Mouse (Mus musculus) heart, adult 9 months (tissue): ENCODE measurements at regions not wholly inside any gene's neighbourhood (a gene's known extent, or its start where the extent isn't known, plus 50 kb on each side); places are given as distances from the start of the nearest gene placed in this dataset.
A peak's percentile ranks its signal among the peaks of the same experiment; 100 is the strongest.

Experiments used
- DNase-seq, 2 experiments: peaks; one replicate each; pipeline ENCODE4 v3.0.0; 2022; ENCODE audit warnings: low spot score in 2 of 2

GRCm38 (mm10) chr2:166274016-166274346 lies 118.5 kb upstream of the Sulf2 start:
- DNase-seq = no peak

DNA sequence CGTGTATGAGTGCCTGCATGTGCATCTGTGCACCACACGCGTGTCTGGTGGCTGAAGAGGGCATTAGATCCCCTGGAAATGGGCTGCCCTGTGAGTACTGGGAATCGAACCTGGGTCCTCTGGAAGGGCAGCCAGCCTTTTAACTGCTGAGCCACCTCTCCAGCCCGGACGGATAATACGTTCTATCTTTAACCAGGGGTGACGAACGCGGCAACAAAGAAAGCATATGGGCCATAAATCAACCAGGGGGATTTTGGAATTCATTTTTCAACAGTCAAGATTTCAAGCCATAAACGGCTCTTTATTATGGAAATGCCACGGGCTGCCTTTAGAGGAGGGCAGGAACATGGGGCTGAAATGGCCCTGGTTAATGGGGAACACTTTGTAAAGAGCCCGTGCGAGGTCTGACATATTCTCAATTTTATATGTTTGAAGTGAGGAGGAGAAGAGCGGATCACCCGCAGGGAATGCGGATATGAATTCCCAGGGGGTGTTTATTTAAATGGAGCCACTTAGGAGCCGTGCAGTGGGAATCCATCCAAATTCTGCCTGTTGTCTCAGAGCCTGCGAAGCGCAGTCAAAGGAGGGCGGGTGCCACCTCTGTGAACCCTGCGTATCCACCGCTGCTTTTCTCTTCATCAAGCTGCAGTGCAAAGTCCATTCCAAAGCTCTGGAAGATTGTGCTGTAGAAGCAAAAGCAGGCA lies 118.0 kb upstream of the Sulf2 start:
- DNase-seq = no peak

- DNase-seq = no peak
Measured at GRCm38 (mm10) chr2:166272841-166273240, 117.4 kb upstream of the Sulf2 start.

GRCm38 (mm10) chr2:166272190-166272543 lies 116.7 kb upstream of the Sulf2 start:
- DNase-seq = no peak

GRCm38 (mm10) chr2:166271373-166272189 lies 116.1 kb upstream of the Sulf2 start:
- no peak for DNase-seq

DNA sequence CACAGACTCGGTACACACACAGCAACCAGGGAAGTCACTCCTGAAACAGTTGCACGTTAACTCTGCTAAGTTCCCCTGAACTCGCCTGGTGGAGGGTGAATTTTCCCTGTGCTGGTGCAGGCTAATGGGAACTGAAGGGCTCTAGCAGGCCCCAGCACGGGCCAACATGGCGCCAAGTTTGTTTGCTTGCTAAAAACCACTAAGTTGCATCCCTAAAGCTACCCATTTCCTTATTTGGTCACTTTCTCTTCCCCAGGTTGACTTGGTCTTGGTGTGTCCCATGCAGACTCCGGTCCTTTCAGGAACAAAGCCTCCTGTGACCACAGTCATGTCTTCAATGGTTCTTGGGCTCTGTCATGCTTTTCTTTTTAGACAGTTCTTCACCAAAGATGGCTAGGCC lies 114.5 kb upstream of the Sulf2 start:
- no peak for DNase-seq

DNA sequence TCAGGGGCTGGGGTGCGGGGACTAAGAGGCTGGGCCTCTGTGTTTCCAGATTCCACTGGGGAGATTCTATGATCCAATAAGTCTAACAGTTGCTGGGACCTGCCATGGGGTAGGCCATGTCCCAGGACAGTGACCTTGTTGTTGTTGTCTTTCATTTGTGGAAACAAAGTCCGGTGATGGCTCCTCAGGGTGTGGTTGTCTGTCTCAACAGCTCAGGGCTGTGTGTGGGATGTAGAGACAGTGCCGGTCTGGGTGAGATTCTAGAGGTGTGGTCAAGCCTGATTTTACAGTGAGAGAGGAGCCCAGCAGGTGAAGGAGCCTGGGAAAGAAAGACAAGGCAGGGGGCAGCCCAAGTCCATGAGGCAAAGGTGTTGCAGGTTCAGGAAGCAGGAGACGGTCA lies 111.5 kb upstream of the Sulf2 start:
- no peak for DNase-seq

DNA sequence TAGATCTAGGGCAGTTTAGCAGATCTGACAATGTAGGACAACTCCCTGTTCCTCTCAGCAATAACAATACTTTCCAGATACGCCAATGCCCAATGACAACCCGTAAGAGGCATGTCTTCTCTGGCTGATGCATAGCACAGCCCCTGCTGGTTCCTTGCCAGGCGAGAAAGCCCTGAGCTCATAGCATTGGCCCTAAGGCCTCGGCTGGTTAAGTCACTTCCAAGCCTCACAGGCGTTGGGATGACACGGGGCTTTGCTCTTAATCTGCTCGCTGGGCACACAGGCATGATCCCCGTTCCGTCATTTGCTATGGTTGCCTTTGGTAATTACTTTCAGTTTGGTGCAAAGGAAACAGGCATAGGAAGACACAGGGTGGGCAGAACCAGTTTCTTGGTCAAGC lies 111.0 kb upstream of the Sulf2 start:
- no peak for DNase-seq

DNA sequence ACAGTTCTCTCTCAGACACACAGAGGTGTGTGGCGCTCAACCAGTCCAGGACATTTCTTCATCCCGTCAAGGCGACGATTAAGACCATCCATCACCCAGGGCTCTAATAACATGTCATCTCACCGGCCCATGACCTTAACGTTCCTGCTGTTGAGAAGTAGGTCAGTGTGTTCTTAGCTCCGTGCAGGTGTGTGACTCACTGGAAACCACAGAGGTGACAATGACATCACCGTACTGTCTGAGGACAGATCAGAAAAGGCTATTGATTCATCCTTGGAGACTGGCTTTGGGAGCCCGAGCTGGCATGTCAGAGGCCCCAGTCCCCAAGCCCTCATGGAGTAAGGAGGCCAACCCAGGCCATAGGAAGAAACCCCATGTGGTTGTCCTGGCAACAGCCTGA lies 109.3 kb upstream of the Sulf2 start:
- no peak for DNase-seq

DNA sequence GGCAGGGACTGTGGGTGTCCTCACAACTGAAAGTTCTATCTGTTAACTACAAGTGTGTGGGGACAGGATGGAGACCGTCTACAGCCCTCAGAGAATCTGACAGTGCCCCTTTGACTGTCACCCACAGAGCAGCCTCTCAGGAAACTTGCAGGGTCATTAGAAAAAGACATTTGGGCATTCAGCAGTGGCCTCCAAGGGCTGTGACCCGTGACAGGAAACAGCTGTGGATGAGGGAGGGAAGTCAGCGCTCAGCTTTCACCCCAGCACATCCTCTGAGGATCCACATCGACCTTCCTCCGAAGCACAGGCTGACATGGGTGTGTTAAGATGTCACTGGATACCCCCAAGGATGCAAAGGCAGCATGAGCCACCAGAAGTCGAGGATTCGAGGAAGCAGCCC lies 106.3 kb upstream of the Sulf2 start:
- peak; percentile 51 to 74 for DNase-seq

DNA sequence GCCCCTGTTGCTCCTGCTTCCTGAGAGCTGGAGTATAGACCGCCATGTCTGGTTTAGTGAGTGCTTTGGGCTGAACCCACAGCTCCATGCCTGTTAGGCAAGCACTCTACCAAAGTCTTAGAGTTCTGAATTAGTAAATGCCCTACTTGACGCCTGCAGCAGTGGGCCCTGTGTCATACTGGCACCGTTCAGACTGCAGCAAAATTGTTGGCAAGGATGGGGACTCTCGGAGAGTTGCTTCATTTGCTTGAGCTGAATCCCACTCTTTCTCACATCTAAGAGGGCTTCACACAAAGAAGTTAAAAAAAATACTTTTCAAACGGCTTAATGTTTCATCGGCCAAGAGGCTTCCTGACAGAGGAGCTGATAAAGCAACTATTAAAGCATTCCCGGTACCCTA lies 105.6 kb upstream of the Sulf2 start:
- DNase-seq = no peak

DNA sequence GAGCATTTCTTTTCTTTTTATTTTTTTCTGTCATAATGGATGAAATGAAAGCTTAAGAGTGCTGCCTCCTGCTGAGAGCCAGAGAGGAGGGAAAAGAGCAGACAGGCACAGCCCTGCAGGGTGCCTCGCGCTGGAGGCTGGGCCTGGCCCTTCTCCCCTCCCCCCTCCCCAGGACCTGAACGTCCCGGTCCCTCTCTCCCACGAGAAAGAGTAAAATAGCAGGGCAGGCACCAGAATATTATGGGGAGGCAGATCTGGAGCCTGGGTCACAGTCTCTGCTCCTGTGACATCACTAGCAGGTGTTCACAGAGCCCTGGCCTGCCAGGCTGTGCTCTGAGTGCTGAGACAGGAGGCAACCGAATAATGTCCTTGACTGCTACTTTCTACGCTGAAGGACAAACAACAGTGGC lies 103.3 kb upstream of the Sulf2 start:
- DNase-seq = no peak

DNA sequence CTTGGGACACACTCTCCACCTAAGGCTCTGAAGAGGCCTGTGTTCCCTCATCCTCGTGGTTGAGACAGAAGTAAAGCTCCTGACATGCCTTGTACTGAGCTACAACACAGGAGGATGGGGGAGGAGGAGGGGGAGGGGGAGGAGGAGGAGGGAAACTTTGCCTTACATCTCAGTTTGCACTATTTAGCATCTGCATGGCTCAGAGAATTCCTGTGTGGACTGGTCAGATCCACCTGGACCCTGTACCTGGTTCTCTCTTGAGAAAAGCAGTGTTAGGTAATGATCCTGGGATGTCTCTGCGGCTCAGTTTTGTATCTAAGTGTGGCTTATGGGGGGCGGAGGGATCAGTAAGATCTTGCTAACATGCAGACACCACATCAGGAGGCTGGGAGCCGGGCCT lies 102.2 kb upstream of the Sulf2 start:
- no peak for DNase-seq

GRCm38 (mm10) chr2:166256193-166256592 lies 100.7 kb upstream of the Sulf2 start:
- no peak for DNase-seq

DNA sequence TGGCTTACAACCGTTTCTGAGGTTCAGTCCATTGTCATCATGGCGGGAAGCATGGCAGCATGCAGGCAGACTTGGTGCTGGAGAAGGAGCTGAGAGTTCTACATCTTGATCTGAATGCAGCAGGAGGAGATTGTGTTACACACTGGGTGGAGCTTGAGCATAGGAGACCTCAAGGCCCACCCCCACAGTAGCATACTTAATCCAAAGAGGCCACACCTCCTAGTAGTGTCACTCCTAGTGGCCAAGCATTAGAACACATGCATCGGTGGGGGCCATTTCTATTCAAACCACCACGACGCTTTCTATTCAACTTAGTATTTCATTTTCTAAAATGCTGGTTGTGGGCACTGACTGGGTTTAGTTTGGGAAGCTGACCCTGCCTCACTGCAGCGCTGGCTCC lies 99.1 kb upstream of the Sulf2 start:
- DNase-seq = no peak

DNA sequence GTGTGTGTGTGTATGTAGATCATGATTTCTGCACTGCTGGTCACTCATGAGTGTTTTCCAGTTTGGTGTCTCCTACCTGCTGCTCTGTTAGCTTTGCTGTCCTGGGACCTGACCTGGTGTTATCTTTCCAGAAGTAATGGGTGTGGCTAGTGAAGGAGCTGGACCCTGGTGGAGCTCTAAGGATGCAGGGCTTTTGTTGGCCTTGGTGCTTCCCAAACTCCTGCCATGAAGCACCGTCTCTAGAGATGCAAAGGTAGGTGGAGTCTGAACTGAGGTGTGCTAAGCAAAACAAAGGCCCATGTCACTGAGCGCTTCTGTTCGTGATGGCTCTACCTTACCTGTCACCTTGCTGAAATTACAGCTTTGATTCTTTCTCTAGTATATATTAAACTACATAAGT lies 96.6 kb upstream of the Sulf2 start:
- no peak for DNase-seq

DNA sequence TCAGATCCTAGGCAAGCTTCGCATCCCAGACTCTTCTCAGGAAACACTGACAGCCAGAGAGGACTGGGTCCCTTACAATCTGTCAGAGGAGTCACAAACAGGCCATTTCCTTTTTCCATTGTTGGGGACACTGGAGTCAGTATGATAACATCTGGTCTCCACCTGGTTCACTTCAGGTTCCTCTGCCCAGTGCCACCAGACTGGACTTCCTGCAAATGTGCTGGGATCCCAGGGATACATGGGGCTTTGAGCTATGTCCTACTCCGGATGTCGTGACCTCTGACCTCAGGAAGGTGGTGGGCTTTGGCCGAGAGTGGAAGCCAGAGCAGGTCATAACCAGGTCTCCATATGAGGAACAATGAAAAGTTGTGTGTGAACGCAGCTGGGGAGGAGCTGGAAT lies 96.0 kb upstream of the Sulf2 start:
- peak; percentile 37 to 80 for DNase-seq

- DNase-seq = peak; percentile 47 to 68
Measured at GRCm38 (mm10) chr2:166250571-166250970, 95.1 kb upstream of the Sulf2 start.

DNA sequence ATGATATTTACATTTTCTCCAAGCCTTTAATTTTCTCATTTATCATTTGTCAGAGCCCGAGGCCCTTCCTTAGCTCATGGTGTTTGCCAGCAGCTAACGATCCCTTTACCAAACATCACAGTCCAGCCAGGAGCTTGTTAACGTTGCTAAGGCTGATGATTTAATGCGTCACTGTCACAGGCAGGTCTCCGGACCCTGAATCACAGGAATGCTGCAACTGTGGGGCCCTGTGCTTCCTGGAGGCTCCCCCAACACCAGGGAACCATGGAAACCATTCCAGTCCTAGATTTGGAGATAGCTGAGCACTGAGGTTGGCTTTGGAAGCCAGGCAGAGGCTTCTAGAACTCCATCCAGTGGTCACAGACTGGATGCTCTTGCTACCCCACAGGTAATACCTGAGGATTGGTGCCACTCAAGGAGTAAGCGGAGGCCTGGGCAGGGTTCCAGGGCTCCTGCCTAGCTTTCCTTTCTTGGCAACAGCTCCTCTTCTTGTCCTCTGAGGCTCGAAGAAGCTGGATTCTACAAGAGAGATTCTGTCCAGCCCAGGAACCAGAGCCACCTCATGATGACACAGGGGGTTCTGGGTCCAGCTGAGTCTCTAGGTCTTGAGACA lies 94.0 kb upstream of the Sulf2 start:
- no peak for DNase-seq

GRCm38 (mm10) chr2:166246401-166247189 lies 91.1 kb upstream of the Sulf2 start:
- DNase-seq = no peak

GRCm38 (mm10) chr2:166245219-166245618 lies 89.8 kb upstream of the Sulf2 start:
- DNase-seq = no peak

GRCm38 (mm10) chr2:166242786-166243521 lies 87.5 kb upstream of the Sulf2 start:
- no peak for DNase-seq
